In genomic region chr17:87106691-87107523, GRCm38 (mm10) we compare ENCODE assay signal across 7 mouse cellular contexts. TPM values are rescaled to one million over a fixed set of nuclear protein-coding genes. Genes with fewer than 3 reads are reported as not detected.
DNase-seq lines count a peak whose midpoint lies in the region; ATAC-seq lines count a peak whose summit lies in the region.

No protein-coding gene starts in this region.

- H3K4me1 ChIP-seq in embryonic facial prominence, embryonic 11.5 days (ENCODE audit: control insufficient read depth, insufficient read depth, low read length), result no peaks in the 10 kb centered on the region
- H3K4me1 ChIP-seq in limb, embryonic 10.5 days, result peaks cover 23% of the 10 kb centered on the region
- peaks cover 22% of the 10 kb centered on the region for H3K4me1 ChIP-seq in midbrain, embryonic 13.5 days (replicated peaks)

- peak overlapping the region; percentile 75 for H3K27ac ChIP-seq in embryonic facial prominence, embryonic 11.5 days (replicated peaks; ENCODE audit: low read depth, low read length)
- peak overlapping the region; percentile 91 for H3K27ac ChIP-seq in limb, embryonic 10.5 days
- H3K27ac ChIP-seq in midbrain, embryonic 13.5 days, result peak overlapping the region; percentile 91

- no peaks in the 10 kb centered on the region for H3K9me3 ChIP-seq in embryonic facial prominence, embryonic 11.5 days (replicated peaks; ENCODE audit: control insufficient read depth, low read length)
- no peaks in the 10 kb centered on the region for H3K9me3 ChIP-seq in limb, embryonic 10.5 days (replicated peaks)
- H3K9me3 ChIP-seq in midbrain, embryonic 13.5 days, result no peaks in the 10 kb centered on the region

- WGBS in embryonic facial prominence, embryonic 11.5 days, result under 1% methylated on average over 45 of the region's 51 CpGs
- under 1% methylated on average over 49 of the region's 51 CpGs for WGBS in limb, embryonic 10.5 days
- under 1% methylated on average over 43 of the region's 51 CpGs for WGBS in midbrain, embryonic 13.5 days

- H3K4me3 ChIP-seq in embryonic facial prominence, embryonic 11.5 days (ENCODE audit: low read depth, low read length), result peak overlapping the region; percentile 88
- H3K4me3 ChIP-seq in limb, embryonic 10.5 days, result peak overlapping the region; percentile 75
- peak overlapping the region; percentile 75 for H3K4me3 ChIP-seq in midbrain, embryonic 13.5 days (replicated peaks)

- DNase-seq in adrenal gland, postnatal 14 days, result peak; percentile 99
- peak; percentile 98 for DNase-seq in embryonic facial prominence, embryonic 11.5 days (ENCODE audit: low spot score)
- DNase-seq in kidney, adult 11 months, result peak; percentile 98
- peak; percentile 96 for DNase-seq in limb, embryonic 10.5 days (ENCODE audit: low spot score)
- peak; percentile 80 for DNase-seq in spleen, adult 12 weeks (ENCODE audit: low spot score)

- peak overlapping the region; percentile 85 for H3K9ac ChIP-seq in embryonic facial prominence, embryonic 11.5 days (replicated peaks; ENCODE audit: low read length)
- H3K9ac ChIP-seq in midbrain, embryonic 13.5 days (replicated peaks), result peak overlapping the region; percentile 90

- peak overlapping the region; percentile 38 for H3K4me2 ChIP-seq in embryonic facial prominence, embryonic 11.5 days (ENCODE audit: low read depth, low read length)
- peak overlapping the region; percentile 81 for H3K4me2 ChIP-seq in midbrain, embryonic 13.5 days (replicated peaks)

- H3K36me3 ChIP-seq in embryonic facial prominence, embryonic 11.5 days (replicated peaks; ENCODE audit: control insufficient read depth, insufficient read depth, low read depth, low read length), result no peaks in the 10 kb centered on the region
- no peaks in the 10 kb centered on the region for H3K36me3 ChIP-seq in limb, embryonic 10.5 days
- H3K36me3 ChIP-seq in midbrain, embryonic 13.5 days, result no peaks in the 10 kb centered on the region

- no peaks in the 10 kb centered on the region for H3K27me3 ChIP-seq in embryonic facial prominence, embryonic 11.5 days (ENCODE audit: control insufficient read depth, insufficient read depth, low read length)
- H3K27me3 ChIP-seq in limb, embryonic 10.5 days (ENCODE audit: low read depth, poor library complexity, severe bottlenecking), result no peaks in the 10 kb centered on the region
- no peaks in the 10 kb centered on the region for H3K27me3 ChIP-seq in midbrain, embryonic 13.5 days

- ATAC-seq in embryonic facial prominence, embryonic 11.5 days (replicated peaks; ENCODE audit: insufficient number of reproducible peaks, low FRiP score, low TSS enrichment, low read depth), result peak; percentile 100
- peak; percentile 87 for ATAC-seq in granulocyte monocyte progenitor cell, adult 5-6 weeks (replicated peaks; ENCODE audit: poor library complexity, severe bottlenecking)
- peak; percentile 99 for ATAC-seq in midbrain, embryonic 13.5 days

RNA-seq across cellular contexts. Expression of gene Socs5, which starts 0.6 kb away (rescaled TPM):
- total RNA-seq in adrenal gland, postnatal 14 days (2021), result 58.9 and 60.7 TPM in 2 replicates
- 16.7 and 18.2 TPM in 2 replicates for polyA plus RNA-seq in embryonic facial prominence, embryonic 11.5 days (2014; fragmentation: Nextera tagmentation; extraction: Ambion mirVana)
- 6.0 and 6.3 TPM in 2 replicates for total RNA-seq in granulocyte monocyte progenitor cell, adult 5-6 weeks (2014; fragmentation: Nextera tagmentation)
- 3.0 and 3.3 TPM in 2 replicates for total RNA-seq in granulocyte monocyte progenitor cell, adult 5-6 weeks (2017)
- 9.3 and 9.5 TPM in 2 replicates for polyA plus RNA-seq in limb, embryonic 10.5 days (2016; fragmentation: Nextera tagmentation; extraction: Ambion mirVana)
- 10.0 and 10.9 TPM in 2 replicates for polyA plus RNA-seq in midbrain, embryonic 13.5 days (2015; fragmentation: Nextera tagmentation; extraction: Ambion mirVana)

Comparison
In these comparisons a context has a peak if more than half of its experiments do, and no peak if none do; other contexts are left out.
1. Peak in every context shown above with its lines: DNase-seq, ATAC-seq, H3K4me3 ChIP-seq and H3K27ac ChIP-seq.